Mouse (Mus musculus) left cerebral cortex, adult 9 months (tissue): Measurements from ENCODE around the gene Olig1.

Experiments
- DNase-seq, 2 experiments: peaks; one replicate each; pipeline ENCODE4 v3.0.0; 2022; ENCODE audit warnings: low spot score in 2 of 2

Gene Olig1

GRCm38 (mm10) chr16:91269468-91270211, at the start of gene Olig1:
Gene Olig1 (plus strand): TSS chr16:91269772.
- DNase-seq = peak; percentile 52 to 81

GRCm38 (mm10) chr16:91222171-91222642, 47.4 kb upstream of the Olig1 start:
- no peak for DNase-seq

- DNase-seq = no peak
These were observed 46.8 kb upstream of the Olig1 start for GRCm38 (mm10) chr16:91222643-91223271.

GRCm38 (mm10) chr16:91223327-91224067, 46.1 kb upstream of the Olig1 start:
- no peak for DNase-seq

GRCm38 (mm10) chr16:91224068-91224402, 45.5 kb upstream of the Olig1 start:
- no peak for DNase-seq

- no peak for DNase-seq
These were observed 44.9 kb upstream of the Olig1 start for GRCm38 (mm10) chr16:91224481-91225232.

- no peak for DNase-seq
These were observed 44.1 kb upstream of the Olig1 start, which contains the start of gene Olig2 for GRCm38 (mm10) chr16:91225233-91226037. Gene Olig2 (plus strand): TSS chr16:91225457.

- no peak for DNase-seq
These were observed 43.3 kb upstream of the Olig1 start for GRCm38 (mm10) chr16:91226038-91226882.

GRCm38 (mm10) chr16:91226883-91227759, 42.5 kb upstream of the Olig1 start:
- DNase-seq = no peak

GRCm38 (mm10) chr16:91227760-91228043, 41.9 kb upstream of the Olig1 start:
- no peak for DNase-seq

GRCm38 (mm10) chr16:91228238-91229071, 41.1 kb upstream of the Olig1 start:
- no peak for DNase-seq

GRCm38 (mm10) chr16:91229072-91229348, 40.6 kb upstream of the Olig1 start:
- DNase-seq = no peak

- DNase-seq = no peak
These were observed 39.9 kb upstream of the Olig1 start for GRCm38 (mm10) chr16:91229643-91230042.

GRCm38 (mm10) chr16:91231781-91232469, 37.6 kb upstream of the Olig1 start:
- no peak for DNase-seq

- no peak for DNase-seq
These were observed 36.9 kb upstream of the Olig1 start for GRCm38 (mm10) chr16:91232470-91233240.

- DNase-seq = no peak
These were observed 36.2 kb upstream of the Olig1 start for GRCm38 (mm10) chr16:91233241-91233944.

- DNase-seq = no peak
These were observed 30.5 kb upstream of the Olig1 start for GRCm38 (mm10) chr16:91239024-91239423.
